Mouse (Mus musculus) heart, postnatal 0 days (tissue): ENCODE results near the gene Dlgap4. TPM values are rescaled to one million over a fixed set of nuclear protein-coding genes. Genes with fewer than 3 reads are reported as not detected.

ENCODE experiments used
- ATAC-seq: fragments of 200-750 bp; cut with Nextera tagmentation; 2 replicates; pipeline ENCODE4 v1.8.0; 2017; ENCODE audit warnings: low read depth, moderate number of reproducible peaks, moderate library complexity; ENCODE audit not compliant: insufficient read depth
- DNase-seq: peaks from one replicate; pipeline ENCODE4 v3.0.0-alpha.2; 2016; ENCODE audit warnings: low spot score
- H3K27ac ChIP-seq: fragments of 300-500 bp; sonication (generic); 2 replicates; pipeline ENCODE4 v1.5.1; 2014; ENCODE audit warnings: low read depth, mild to moderate bottlenecking
- H3K27me3 ChIP-seq: fragments of 300-500 bp; sonication (generic); 2 replicates; pipeline ENCODE4 v1.6.1; 2014; ENCODE audit warnings: low read length, mixed read lengths; ENCODE audit not compliant: control insufficient read depth, insufficient read depth
- H3K36me3 ChIP-seq: fragments of 300-500 bp; sonication (generic); replicated peaks from 2 replicates; pipeline ENCODE4 v1.6.1; 2014; ENCODE audit warnings: low read length, mixed read lengths; ENCODE audit not compliant: control insufficient read depth, insufficient read depth
- H3K4me1 ChIP-seq: fragments of 300-500 bp; sonication (generic); 2 replicates; pipeline ENCODE4 v1.6.1; 2014; ENCODE audit warnings: antibody characterized with exemption; ENCODE audit not compliant: control insufficient read depth, insufficient read depth
- H3K4me2 ChIP-seq: fragments of 300-500 bp; sonication (generic); 2 replicates; pipeline ENCODE4 v1.6.1; 2014; ENCODE audit warnings: low read depth, mild to moderate bottlenecking, low read length, moderate library complexity
- H3K4me3 ChIP-seq: fragments of 300-500 bp; sonication (generic); 2 replicates; pipeline ENCODE4 v1.5.1; 2014; ENCODE audit warnings: low read depth, low read length
- H3K9ac ChIP-seq: fragments of 300-500 bp; sonication (generic); replicated peaks from 2 replicates; pipeline ENCODE4 v1.6.1; 2014; ENCODE audit warnings: low read depth, low read length, mixed read lengths
- H3K9me3 ChIP-seq: fragments of 300-500 bp; sonication (generic); replicated peaks from 2 replicates; pipeline ENCODE4 v1.6.1; 2016; ENCODE audit warnings: low read length; ENCODE audit not compliant: control insufficient read depth
- CTCF ChIP-seq: IDR thresholded peaks from 2 replicates; pipeline ENCODE4 v1.5.1; 2016; ENCODE audit warnings: antibody characterized with exemption, control low read depth, low read depth
- EP300 ChIP-seq: IDR thresholded peaks from 2 replicates; pipeline ENCODE4 v1.6.1; 2016; ENCODE audit warnings: antibody characterized with exemption, low read depth
- WGBS: fragments of 180-500 bp; shearing (Covaris S2); extraction: QIAGEN DNeasy Blood & Tissue Kit; methylation state at CpG from one replicate; pipeline ENCODE4 v1.1.7; 2014; 5-methylcytosine and 5-hydroxymethylcytosine counted together
- polyA plus RNA-seq: library from polyadenylated mRNA; unstranded; fragments of >200 nt; fragmentation: Nextera tagmentation; extraction: Ambion mirVana; gene quantifications from 2 replicates; pipeline ENCODE4 v1.2.1, GENCODE M21; 2015
- total RNA-seq: library from RNA; depleted of rRNA; stranded (reverse); fragments of >200 nt; gene quantifications from 2 replicates; pipeline ENCODE4 v1.2.3, GENCODE M21; 2014; ENCODE audit warnings: low replicate concordance

The Dlgap4 gene
- total and polyA plus RNA-seq, 2 experiments from 2014 or later: 51.3 to 58.5 TPM

DNA sequence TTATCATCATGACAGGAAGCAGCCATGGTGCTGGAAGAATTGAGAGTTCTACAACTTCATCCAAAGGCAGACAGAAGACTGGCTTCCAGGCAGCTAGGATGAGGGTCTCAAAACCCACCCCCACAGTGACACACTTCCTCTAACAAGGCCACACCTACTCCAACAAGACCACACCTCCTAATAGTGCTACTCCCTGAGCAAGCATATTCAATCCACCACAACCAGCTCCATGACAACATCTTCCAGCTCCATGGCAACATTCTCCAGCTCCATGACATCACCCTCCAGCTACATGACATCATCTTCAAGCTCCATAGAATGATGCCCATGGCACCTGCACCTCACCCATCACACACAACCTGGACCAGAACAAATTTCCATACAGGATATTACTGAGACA lies 160.0 kb downstream of the Dlgap4 start:
- H3K9ac ChIP-seq: no peak overlapping the region
- no peak overlapping the region for H3K4me3 ChIP-seq
- TF ChIP-seq CTCF (no peak), EP300 (no peak)
- peaks cover 1% of the 10 kb centered on the region; the same call in 1 of the 2 replicates for H3K36me3 ChIP-seq
- H3K4me2 ChIP-seq: no peak overlapping the region
- DNase-seq: no peak
- ATAC-seq: no peak
- no peaks in the 10 kb centered on the region for H3K27me3 ChIP-seq
- no peaks in the 10 kb centered on the region for H3K9me3 ChIP-seq
- H3K4me1 ChIP-seq: peaks cover 27% of the 10 kb centered on the region
- no peak overlapping the region for H3K27ac ChIP-seq

DNA sequence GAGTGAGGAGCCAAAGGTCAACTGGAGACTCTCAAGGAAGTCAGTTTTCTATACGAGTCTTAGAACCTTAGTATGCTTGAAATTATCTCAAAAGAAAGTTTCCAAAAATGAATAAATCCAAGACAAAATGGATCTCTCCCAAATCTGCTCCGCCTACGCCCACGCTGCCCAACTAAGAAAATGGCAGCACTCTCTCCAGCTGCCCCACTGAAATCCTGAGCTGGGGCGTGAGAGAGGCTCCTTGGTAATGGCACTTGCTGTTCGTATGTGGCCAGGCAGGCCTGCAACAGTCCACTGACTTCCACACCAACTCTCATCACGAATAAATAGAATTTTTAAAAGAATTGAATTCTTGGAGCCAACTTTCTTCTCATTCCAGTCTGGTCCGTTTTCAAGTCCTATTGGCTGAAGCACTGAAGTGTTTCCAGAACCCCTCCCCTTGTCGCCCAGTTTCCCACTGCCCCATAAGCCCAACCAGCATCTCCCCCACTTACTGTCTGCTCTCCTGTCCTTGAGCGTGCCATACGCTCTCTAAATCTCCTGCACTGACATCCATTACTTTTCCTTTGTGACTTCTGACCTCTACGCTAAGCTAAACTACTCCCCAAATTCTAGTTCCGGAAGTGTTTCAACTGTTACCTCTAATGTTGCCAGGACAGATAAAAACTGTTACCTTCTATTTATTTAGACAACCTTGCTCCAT lies 160.7 kb downstream of the Dlgap4 start:
- peak overlapping the region; percentile 84 for H3K9ac ChIP-seq
- peaks cover 34% of the 10 kb centered on the region for H3K4me1 ChIP-seq
- no peaks in the 10 kb centered on the region for H3K27me3 ChIP-seq
- peak overlapping the region; percentile 95 for H3K27ac ChIP-seq
- peaks cover 7% of the 10 kb centered on the region for H3K36me3 ChIP-seq
- peak overlapping the region; percentile 55 for H3K4me3 ChIP-seq
- H3K4me2 ChIP-seq: peak overlapping the region; percentile 74
- TF ChIP-seq CTCF (no peak), EP300 (no peak)
- no peaks in the 10 kb centered on the region for H3K9me3 ChIP-seq
- 72% methylated on average over 13 of the region's 13 CpGs for WGBS
- DNase-seq (no peak), ATAC-seq (no peak)

DNA sequence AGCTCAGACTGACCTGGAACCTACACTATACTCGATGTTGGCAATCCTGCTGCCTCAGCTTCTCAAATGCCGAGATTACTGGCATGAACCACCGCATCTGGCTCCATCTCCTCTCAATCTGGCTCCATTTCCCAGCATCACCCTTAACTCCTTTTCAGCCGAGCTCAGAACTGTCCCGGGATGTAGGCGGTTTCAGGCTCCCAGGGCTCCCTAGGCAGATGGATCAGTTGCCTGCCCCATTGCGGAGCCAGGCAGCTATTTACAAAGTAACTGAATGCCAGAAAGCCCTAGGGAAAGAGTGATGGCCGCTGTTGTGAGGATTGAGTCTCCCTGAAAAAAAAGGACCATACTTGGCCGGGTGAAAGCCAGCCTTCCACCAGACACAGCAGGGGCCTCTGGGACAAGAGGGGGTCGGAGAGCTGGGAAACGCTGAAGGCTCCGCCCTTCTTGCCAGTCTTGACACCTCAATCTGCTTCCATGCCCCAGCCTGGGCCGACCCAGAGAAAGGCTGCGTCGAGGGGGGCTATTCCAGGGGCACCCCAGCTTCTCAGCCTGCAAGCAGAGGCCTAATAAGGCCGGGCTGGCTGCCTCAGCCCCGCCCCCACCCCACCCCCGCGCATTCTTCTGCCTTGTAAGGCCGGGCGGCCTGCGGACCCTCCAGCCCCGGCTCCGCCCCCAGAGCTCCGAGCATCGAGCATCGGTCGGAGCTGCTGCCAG lies 161.4 kb downstream of the Dlgap4 start, which contains the start of gene Myl9:
Gene Myl9 (plus strand): TSS at position 683 of the 717 bp plus-strand sequence.
- no peaks in the 10 kb centered on the region for H3K9me3 ChIP-seq
- WGBS: 4% methylated on average over 28 of the region's 28 CpGs
- no peaks in the 10 kb centered on the region for H3K27me3 ChIP-seq
- peak; percentile 86 for DNase-seq
- H3K9ac ChIP-seq: peak within 1 kb of the TSS; percentile 84
- peak within 1 kb of the TSS; percentile 95 for H3K27ac ChIP-seq
- peaks cover 7% of the 10 kb centered on the region for H3K36me3 ChIP-seq
- ATAC-seq: peak; percentile 90
- peaks cover 34% of the 10 kb centered on the region for H3K4me1 ChIP-seq
- H3K4me3 ChIP-seq: peak within 1 kb of the TSS; percentile 55
- TF ChIP-seq EP300: no peak
- TF ChIP-seq CTCF: no peak
- H3K4me2 ChIP-seq: peak within 1 kb of the TSS; percentile 74

DNA sequence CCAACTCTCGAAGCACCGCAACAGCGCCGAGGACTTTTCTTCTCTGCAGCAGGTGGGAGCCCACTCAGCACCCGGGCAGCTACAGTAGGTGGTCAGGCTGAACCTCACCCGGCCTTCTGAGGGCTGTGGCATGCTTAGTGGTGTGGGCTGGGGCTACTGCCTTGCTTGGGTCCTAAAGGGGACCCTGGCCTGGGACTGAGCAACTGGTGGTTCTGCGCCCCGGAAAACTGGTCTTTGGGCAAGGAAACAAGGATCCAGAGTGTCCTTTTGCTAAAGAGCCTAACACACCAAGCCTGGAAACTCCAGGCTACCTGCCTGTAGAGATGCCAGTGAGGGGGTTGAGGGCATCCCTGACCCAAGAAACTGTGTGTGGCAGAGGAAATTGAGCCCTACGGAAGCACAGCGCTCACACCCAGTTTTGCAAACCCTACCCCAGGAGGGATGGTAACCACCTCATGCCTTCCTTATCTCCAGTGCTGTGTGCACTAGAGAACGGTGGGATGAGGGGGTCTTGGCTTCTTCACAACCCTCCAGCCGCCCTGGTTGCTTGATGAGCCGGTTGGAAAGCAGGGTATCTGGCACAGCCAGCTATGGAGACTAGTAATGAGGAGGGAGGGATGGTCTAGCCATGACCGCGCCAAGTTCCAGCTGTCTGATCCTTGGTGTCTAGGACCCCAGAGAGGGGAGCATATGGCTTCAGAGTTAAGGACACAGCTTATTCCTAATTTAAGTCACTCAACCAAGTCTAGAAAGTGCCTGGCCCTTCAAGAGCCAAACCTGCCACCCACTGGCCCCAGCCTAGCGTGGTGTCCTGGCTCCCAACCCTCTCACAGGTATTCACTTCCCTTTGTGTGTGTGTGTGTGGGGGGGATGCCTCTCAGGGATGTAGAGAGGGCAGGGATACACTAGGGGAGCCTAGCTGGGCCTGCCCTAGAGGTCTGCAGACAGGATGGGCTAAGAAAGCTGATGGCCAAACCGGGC lies 162.2 kb downstream of the Dlgap4 start:
- ATAC-seq (0 out of 2 replicates have a peak, but pooled peaks have one; percentile 0), DNase-seq (no peak)
- H3K27ac ChIP-seq: peak overlapping the region; percentile 95
- no peaks in the 10 kb centered on the region for H3K27me3 ChIP-seq
- H3K9ac ChIP-seq: peak overlapping the region; percentile 84
- peak overlapping the region; percentile 55 for H3K4me3 ChIP-seq
- TF ChIP-seq CTCF (no peak), EP300 (no peak)
- H3K36me3 ChIP-seq: peaks cover 12% of the 10 kb centered on the region
- H3K9me3 ChIP-seq: no peaks in the 10 kb centered on the region
- H3K4me2 ChIP-seq: peak overlapping the region; percentile 74
- 24% methylated on average over 17 of the region's 17 CpGs for WGBS
- peaks cover 38% of the 10 kb centered on the region for H3K4me1 ChIP-seq

DNA sequence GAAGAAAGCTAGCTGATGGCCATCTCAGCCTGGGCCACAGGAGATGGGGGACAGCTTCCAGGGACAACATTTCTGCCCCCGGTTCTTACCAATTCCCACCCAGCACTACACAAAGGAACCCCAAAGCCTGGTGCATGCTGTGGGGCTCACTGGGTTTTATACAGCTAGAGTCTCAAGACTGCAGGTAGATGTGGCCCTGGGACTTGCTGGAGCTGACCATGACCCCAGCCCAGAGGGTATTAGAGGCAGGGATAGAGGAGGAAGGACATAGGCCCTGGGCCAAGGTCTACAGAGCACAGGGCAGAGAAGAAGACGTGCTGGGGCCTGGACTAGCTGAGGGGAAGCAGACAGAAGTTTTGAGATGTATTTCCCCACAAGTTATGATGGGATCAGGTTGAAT lies 163.4 kb downstream of the Dlgap4 start:
- no peak for TF ChIP-seq EP300
- TF ChIP-seq CTCF: no peak
- Histone ChIP-seq H3K9ac (peak overlapping the region; percentile 25), H3K27me3 (no peaks in the 10 kb centered on the region), H3K9me3 (no peaks in the 10 kb centered on the region), H3K27ac (peak overlapping the region; percentile 55; the same call in 1 of the 2 replicates), H3K4me1 (peaks cover 38% of the 10 kb centered on the region), H3K36me3 (peaks cover 16% of the 10 kb centered on the region), H3K4me2 (peak overlapping the region; percentile 60), H3K4me3 (peak overlapping the region; percentile 32)
- no peak for ATAC-seq
- DNase-seq: no peak
- WGBS: 39% methylated on average over 2 of the region's 2 CpGs
